ENCODE assay signal across 7 mouse cellular contexts in the genomic region with DNA sequence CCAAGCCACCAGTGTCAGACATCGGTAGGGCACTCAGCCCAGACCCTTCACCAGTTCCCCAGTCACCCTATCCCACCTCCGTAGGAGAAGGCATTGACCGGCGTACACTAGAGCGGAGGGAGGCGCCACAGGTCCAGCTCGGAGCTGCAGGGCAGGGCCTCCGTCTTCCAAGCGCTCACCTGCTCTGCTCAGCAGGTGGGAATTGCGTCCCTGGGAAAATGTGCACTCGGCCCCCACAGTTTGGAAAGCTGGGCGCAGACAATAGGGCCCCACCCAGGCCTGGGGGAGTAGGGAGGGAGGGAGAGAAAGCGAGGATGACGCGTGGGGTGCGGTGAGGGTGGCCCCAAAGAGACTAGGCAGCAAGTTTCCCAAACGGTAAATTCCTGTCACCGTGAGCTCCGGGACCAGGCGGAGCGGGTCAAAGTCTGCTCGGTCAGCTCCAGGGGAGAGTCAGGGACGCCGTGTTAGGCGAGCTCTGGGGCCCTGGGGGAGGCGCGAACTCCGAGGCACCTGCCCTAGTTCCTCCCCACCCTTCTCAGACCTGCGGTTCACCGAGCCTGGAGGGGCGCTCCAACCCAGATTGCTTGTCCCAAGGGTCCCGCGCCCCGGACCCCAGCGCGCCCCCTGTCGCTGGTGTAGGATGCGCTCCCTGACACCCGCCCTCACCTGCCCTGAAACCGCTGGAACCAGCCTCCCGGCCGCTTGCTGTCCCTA. TPM values are rescaled to one million over a fixed set of nuclear protein-coding genes. Genes with fewer than 3 reads are reported as not detected.
DNase-seq lines count a peak whose midpoint lies in the region; ATAC-seq and TF ChIP-seq lines count a peak whose summit lies in the region.

No protein-coding gene starts in this region.

- no peaks in the 10 kb centered on the region for H3K9me3 ChIP-seq in forebrain, postnatal 0 days (ENCODE audit: low read length)
- H3K9me3 ChIP-seq in intestine, postnatal 0 days (ENCODE audit: control insufficient read depth): no peaks in the 10 kb centered on the region
- H3K9me3 ChIP-seq in liver, postnatal 0 days (ENCODE audit: low read length): no peaks in the 10 kb centered on the region

- ATAC-seq in forebrain, postnatal 0 days: peak; percentile 7; the same call in 1 of the 2 replicates
- ATAC-seq in intestine, postnatal 0 days: peak; percentile 76
- ATAC-seq in liver, postnatal 0 days: peak; percentile 58

- H3K4me1 ChIP-seq in brown adipose tissue, adult 24 weeks (ENCODE audit: control insufficient read depth, insufficient read depth, insufficient read length, low read length): peaks cover 32% of the 10 kb centered on the region
- H3K4me1 ChIP-seq in forebrain, postnatal 0 days (ENCODE audit: insufficient read depth): peaks cover 18% of the 10 kb centered on the region
- peaks cover 28% of the 10 kb centered on the region for H3K4me1 ChIP-seq in intestine, postnatal 0 days (replicated peaks; ENCODE audit: control insufficient read depth, insufficient read depth, low read length)
- H3K4me1 ChIP-seq in liver, postnatal 0 days (ENCODE audit: insufficient read depth): peaks cover 37% of the 10 kb centered on the region
- H3K4me1 ChIP-seq in olfactory bulb, adult 2 months (ENCODE audit: control insufficient read depth, insufficient read depth, low read length): peaks cover 38% of the 10 kb centered on the region

- peak overlapping the region; percentile 78 for H3K4me2 ChIP-seq in forebrain, postnatal 0 days (ENCODE audit: low read depth)
- peak overlapping the region; percentile 84 for H3K4me2 ChIP-seq in intestine, postnatal 0 days (replicated peaks; ENCODE audit: low read depth)
- H3K4me2 ChIP-seq in liver, postnatal 0 days (ENCODE audit: low read depth, low read length): peak overlapping the region; percentile 66

- TF ChIP-seq EP300 in liver, postnatal 0 days (IDR thresholded peaks at IDR 0.05; ENCODE audit: low read depth): peak; percentile 6; the same call in 1 of the 2 replicates

- peak; percentile 71 for TF ChIP-seq CTCF in forebrain, postnatal 0 days (IDR thresholded peaks at IDR 0.05; ENCODE audit: low read depth)
- TF ChIP-seq CTCF in intestine, postnatal 0 days (IDR thresholded peaks at IDR 0.05; ENCODE audit: low read depth): peak; percentile 70
- peak; percentile 64 for TF ChIP-seq CTCF in liver, postnatal 0 days (IDR thresholded peaks at IDR 0.05; ENCODE audit: low read depth)
- TF ChIP-seq CTCF in olfactory bulb, adult 2 months (IDR thresholded peaks at IDR 0.05; ENCODE audit: insufficient read depth, low read depth, low read length): peak; percentile 41; the same call in 1 of the 2 replicates

- TF ChIP-seq POLR2A in olfactory bulb, adult 2 months (IDR thresholded peaks at IDR 0.05; ENCODE audit: insufficient read depth, low read depth, low read length): no peak

- H3K36me3 ChIP-seq in forebrain, postnatal 0 days (ENCODE audit: insufficient read depth): no peaks in the 10 kb centered on the region
- no peaks in the 10 kb centered on the region for H3K36me3 ChIP-seq in intestine, postnatal 0 days (ENCODE audit: control insufficient read depth, insufficient read depth)
- no peaks in the 10 kb centered on the region for H3K36me3 ChIP-seq in liver, postnatal 0 days (replicated peaks; ENCODE audit: insufficient read depth, low read length)

- peak overlapping the region; percentile 95 for H3K27ac ChIP-seq in brown adipose tissue, adult 24 weeks (replicated peaks; ENCODE audit: low read depth, low read length)
- peak overlapping the region; percentile 76 for H3K27ac ChIP-seq in forebrain, postnatal 0 days (ENCODE audit: low read depth, low read length)
- H3K27ac ChIP-seq in intestine, postnatal 0 days (ENCODE audit: low read depth, low read length): peak overlapping the region; percentile 99
- peak overlapping the region; percentile 98 for H3K27ac ChIP-seq in liver, postnatal 0 days (ENCODE audit: low read depth)
- peak overlapping the region; percentile 34 for H3K27ac ChIP-seq in olfactory bulb, adult 2 months (ENCODE audit: insufficient read depth, low read depth, low read length)

- 4% methylated on average over 40 of the region's 42 CpGs for WGBS in forebrain, postnatal 0 days
- under 1% methylated on average over 42 of the region's 42 CpGs for WGBS in intestine, postnatal 0 days
- WGBS in liver, postnatal 0 days (ENCODE audit: insufficient replicate concordance): under 1% methylated on average over 42 of the region's 42 CpGs
- WGBS in olfactory bulb, adult 2 months: 2% methylated on average over 42 of the region's 42 CpGs

- DNase-seq in ES-CJ7 (ENCODE audit: low read depth, low spot score): peak; percentile 77
- no peak for DNase-seq in forebrain, postnatal 0 days
- DNase-seq in liver, postnatal 0 days: no peak
- DNase-seq in left cerebral cortex, adult 9 months (ENCODE audit: low spot score in 2 of 2): no peak

- H3K9ac ChIP-seq in forebrain, postnatal 0 days: peak overlapping the region; percentile 72
- peak overlapping the region; percentile 90 for H3K9ac ChIP-seq in intestine, postnatal 0 days (ENCODE audit: low read depth, low read length)
- peak overlapping the region; percentile 80 for H3K9ac ChIP-seq in liver, postnatal 0 days (replicated peaks)

- H3K4me3 ChIP-seq in brown adipose tissue, adult 24 weeks (ENCODE audit: insufficient read depth, low read depth, low read length): peak overlapping the region; percentile 86
- H3K4me3 ChIP-seq in forebrain, postnatal 0 days (ENCODE audit: low read depth, low read length): peak overlapping the region; percentile 82
- H3K4me3 ChIP-seq in intestine, postnatal 0 days (ENCODE audit: low read depth, low read length): peak overlapping the region; percentile 83
- peak overlapping the region; percentile 70 for H3K4me3 ChIP-seq in liver, postnatal 0 days (ENCODE audit: low read depth, low read length)
- H3K4me3 ChIP-seq in olfactory bulb, adult 2 months (ENCODE audit: insufficient read depth, low read depth, low read length): peak overlapping the region; percentile 86

- no peaks in the 10 kb centered on the region for H3K27me3 ChIP-seq in forebrain, postnatal 0 days (ENCODE audit: insufficient read depth, low read length)
- no peaks in the 10 kb centered on the region for H3K27me3 ChIP-seq in intestine, postnatal 0 days (replicated peaks; ENCODE audit: control insufficient read depth, insufficient read depth, low read length)
- no peaks in the 10 kb centered on the region for H3K27me3 ChIP-seq in liver, postnatal 0 days (ENCODE audit: insufficient read depth, low read length)

RNA-seq across cellular contexts. Expression of a gene that starts 0.5 kb away (rescaled TPM):
- polyA plus RNA-seq in brown adipose tissue, adult 24 weeks (2012; ENCODE audit: insufficient read depth, insufficient read length, missing spikeins): 24.9 and 31.0 TPM in 2 replicates
- 76.6 and 106 TPM in 2 replicates for total RNA-seq in forebrain, postnatal 0 days (2014; rRNA removed)
- polyA plus RNA-seq in forebrain, postnatal 0 days (2015; fragmentation: Nextera tagmentation; extraction: Ambion mirVana): 59.4 and 67.0 TPM in 2 replicates
- 102 and 103 TPM in 2 replicates for polyA plus RNA-seq in intestine, postnatal 0 days (2015; fragmentation: Nextera tagmentation; extraction: Ambion mirVana)
- 17.5 and 18.9 TPM in 2 replicates for polyA plus RNA-seq in liver, postnatal 0 days (2015; fragmentation: Nextera tagmentation; extraction: Ambion mirVana)
- polyA plus RNA-seq in olfactory bulb, adult 2 months (2012; ENCODE audit: insufficient read depth, insufficient read length, low replicate concordance, missing spikeins): not detected in 2 replicates

RNA-seq across cellular contexts. Expression of a gene that starts 17.6 kb away (rescaled TPM):
- 5.7 and 9.8 TPM in 2 replicates for polyA plus RNA-seq in brown adipose tissue, adult 24 weeks (2012; ENCODE audit: insufficient read depth, insufficient read length, missing spikeins)
- 16.8 and 27.1 TPM in 2 replicates for total RNA-seq in forebrain, postnatal 0 days (2014; rRNA removed)
- polyA plus RNA-seq in forebrain, postnatal 0 days (2015; fragmentation: Nextera tagmentation; extraction: Ambion mirVana): 17.9 and 19.8 TPM in 2 replicates
- 17.0 and 17.2 TPM in 2 replicates for polyA plus RNA-seq in intestine, postnatal 0 days (2015; fragmentation: Nextera tagmentation; extraction: Ambion mirVana)
- polyA plus RNA-seq in liver, postnatal 0 days (2015; fragmentation: Nextera tagmentation; extraction: Ambion mirVana): 3.4 and 4.6 TPM in 2 replicates
- not detected in 2 replicates for polyA plus RNA-seq in olfactory bulb, adult 2 months (2012; ENCODE audit: insufficient read depth, insufficient read length, low replicate concordance, missing spikeins)

RNA-seq across cellular contexts. Expression of a gene that starts 18.5 kb away (rescaled TPM):
- 1.7 and 3.3 TPM in 2 replicates for polyA plus RNA-seq in brown adipose tissue, adult 24 weeks (2012; ENCODE audit: insufficient read depth, insufficient read length, missing spikeins)
- total RNA-seq in forebrain, postnatal 0 days (2014; rRNA removed): 18.1 and 34.6 TPM in 2 replicates
- polyA plus RNA-seq in forebrain, postnatal 0 days (2015; fragmentation: Nextera tagmentation; extraction: Ambion mirVana): 23.3 and 23.4 TPM in 2 replicates
- polyA plus RNA-seq in intestine, postnatal 0 days (2015; fragmentation: Nextera tagmentation; extraction: Ambion mirVana): 31.7 and 37.0 TPM in 2 replicates
- polyA plus RNA-seq in liver, postnatal 0 days (2015; fragmentation: Nextera tagmentation; extraction: Ambion mirVana): 7.4 and 9.0 TPM in 2 replicates
- not detected in 2 replicates for polyA plus RNA-seq in olfactory bulb, adult 2 months (2012; ENCODE audit: insufficient read depth, insufficient read length, low replicate concordance, missing spikeins)

RNA-seq across cellular contexts. Expression of a gene that starts 41.1 kb away (rescaled TPM):
- not detected in 2 replicates for polyA plus RNA-seq in brown adipose tissue, adult 24 weeks (2012; ENCODE audit: insufficient read depth, insufficient read length, missing spikeins)
- 274 and 518 TPM in 2 replicates for total RNA-seq in forebrain, postnatal 0 days (2014; rRNA removed)
- 131 and 237 TPM in 2 replicates for polyA plus RNA-seq in forebrain, postnatal 0 days (2015; fragmentation: Nextera tagmentation; extraction: Ambion mirVana)
- 10.0 and 10.4 TPM in 2 replicates for polyA plus RNA-seq in intestine, postnatal 0 days (2015; fragmentation: Nextera tagmentation; extraction: Ambion mirVana)
- 0.78 and 0.81 TPM in 2 replicates for polyA plus RNA-seq in liver, postnatal 0 days (2015; fragmentation: Nextera tagmentation; extraction: Ambion mirVana)
- not detected in 2 replicates for polyA plus RNA-seq in olfactory bulb, adult 2 months (2012; ENCODE audit: insufficient read depth, insufficient read length, low replicate concordance, missing spikeins)

RNA-seq across cellular contexts. Expression of a gene that starts 44.6 kb away (rescaled TPM):
- 14.7 and 16.3 TPM in 2 replicates for polyA plus RNA-seq in brown adipose tissue, adult 24 weeks (2012; ENCODE audit: insufficient read depth, insufficient read length, missing spikeins)
- total RNA-seq in forebrain, postnatal 0 days (2014; rRNA removed): 63.0 and 80.5 TPM in 2 replicates
- 113 and 118 TPM in 2 replicates for polyA plus RNA-seq in forebrain, postnatal 0 days (2015; fragmentation: Nextera tagmentation; extraction: Ambion mirVana)
- polyA plus RNA-seq in intestine, postnatal 0 days (2015; fragmentation: Nextera tagmentation; extraction: Ambion mirVana): 31.6 and 33.0 TPM in 2 replicates
- polyA plus RNA-seq in liver, postnatal 0 days (2015; fragmentation: Nextera tagmentation; extraction: Ambion mirVana): 11.1 and 11.9 TPM in 2 replicates
- not detected in 2 replicates for polyA plus RNA-seq in olfactory bulb, adult 2 months (2012; ENCODE audit: insufficient read depth, insufficient read length, low replicate concordance, missing spikeins)

Comparison
In these comparisons a context has a peak if more than half of its experiments do, and no peak if none do; other contexts are left out.
1. H3K27ac ChIP-seq: peak in every context shown above with its lines; median percentile 99 in intestine, postnatal 0 days; 98 in liver, postnatal 0 days; 95 in brown adipose tissue, adult 24 weeks; 76 in forebrain, postnatal 0 days; 34 in olfactory bulb, adult 2 months.
2. ATAC-seq: peak in every context shown above with its lines; median percentile 76 in intestine, postnatal 0 days; 58 in liver, postnatal 0 days; 7 in forebrain, postnatal 0 days.
3. RNA of a gene that starts 0.5 kb away (polyA plus RNA-seq): 102 to 103 TPM in intestine, postnatal 0 days, 59.4 to 67.0 TPM in forebrain, postnatal 0 days, 24.9 to 31.0 TPM in brown adipose tissue, adult 24 weeks and 17.5 to 18.9 TPM in liver, postnatal 0 days; not detected in olfactory bulb, adult 2 months; every median in the first group is over 10 times any median in the second.
4. Peak in every context shown above with its lines, with median percentiles within 50 percentile points of each other: H3K4me3 ChIP-seq, H3K4me2 ChIP-seq, H3K9ac ChIP-seq and CTCF ChIP-seq.